Mouse (Mus musculus): ENCODE results near the gene Gm28845.

Gene Gm28845

DNA sequence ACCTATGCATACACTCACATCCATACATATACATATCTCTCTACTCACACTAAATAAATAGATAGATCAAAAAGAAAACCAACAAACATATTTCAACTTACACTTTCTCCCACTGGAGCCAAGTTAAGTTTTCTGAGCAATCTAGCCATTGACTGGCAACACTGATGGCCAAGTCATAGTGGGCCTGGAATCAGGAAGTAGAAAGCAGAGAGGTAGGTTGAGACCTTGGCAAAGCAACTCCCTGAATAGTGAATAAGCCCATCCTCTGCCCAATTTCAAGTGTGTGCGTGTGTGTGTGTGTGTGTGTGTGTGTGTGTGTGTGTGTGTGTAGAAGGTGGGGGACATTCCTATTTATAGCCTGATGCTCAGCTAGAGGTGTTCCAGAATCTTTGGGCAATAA, at the start of gene Gm28845:
Gene Gm28845, minus strand, starts transcription at position 121 of the 400 bp plus-strand sequence.
- DNase-seq, result no peak

DNA sequence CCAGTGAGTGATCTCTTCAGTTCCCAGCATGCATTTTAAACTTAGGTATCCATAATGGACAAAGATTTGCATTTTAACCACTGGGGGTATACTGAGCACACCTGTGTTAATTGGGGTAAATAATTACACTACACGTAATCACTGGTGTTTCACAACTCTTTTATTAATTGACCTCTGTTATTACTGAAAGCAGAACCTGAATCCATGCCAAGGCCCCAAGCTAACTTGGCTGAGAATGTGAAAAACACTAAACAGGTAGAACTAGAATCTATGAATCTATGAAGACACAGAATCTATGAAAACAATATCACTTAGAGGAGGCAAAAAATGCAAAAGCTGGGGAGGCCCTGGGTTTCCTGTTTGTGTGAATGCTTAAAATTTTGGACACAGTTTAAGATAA, 48.1 kb upstream of the Gm28845 start:
- no peak for DNase-seq

DNA sequence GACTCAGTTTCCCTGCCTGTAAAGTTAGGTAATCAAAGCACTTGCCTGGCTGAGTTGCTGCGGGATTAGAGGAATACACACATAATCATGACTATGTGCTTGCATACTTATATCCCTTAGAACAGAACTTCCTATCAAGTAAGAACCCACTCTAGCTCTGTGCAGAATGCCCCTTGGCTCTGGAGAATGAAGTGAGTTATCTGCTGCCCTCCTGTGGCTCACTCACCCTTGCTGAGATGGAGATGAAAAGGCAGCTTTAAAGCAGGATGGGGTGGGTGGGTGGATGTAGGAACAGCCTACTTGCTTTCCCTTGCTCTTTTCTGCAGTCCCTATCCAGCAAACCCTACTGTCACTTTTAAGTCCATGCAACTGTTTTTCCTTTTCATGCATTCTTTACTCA, 42.9 kb upstream of the Gm28845 start:
- no peak for DNase-seq

DNA sequence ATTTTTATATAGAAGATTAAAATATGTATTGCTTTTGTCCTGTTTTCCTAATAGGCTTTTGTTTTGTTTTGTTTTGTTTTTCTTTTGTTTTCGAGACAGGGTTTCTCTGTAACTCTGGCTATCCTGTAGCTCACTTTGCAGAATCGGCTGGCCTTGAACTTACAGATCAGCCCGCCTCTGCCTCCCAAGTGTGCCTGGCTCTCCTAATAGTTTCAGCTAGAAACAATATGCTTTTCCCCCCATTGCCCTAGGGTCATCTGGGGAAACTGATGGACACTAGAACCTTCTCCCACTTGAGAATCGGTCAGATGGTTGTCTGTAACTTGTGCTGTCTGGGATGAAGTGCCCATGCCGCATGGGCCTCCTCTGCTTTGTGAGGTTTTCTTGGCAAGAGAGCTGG, 36.8 kb upstream of the Gm28845 start:
- no peak for DNase-seq

DNA sequence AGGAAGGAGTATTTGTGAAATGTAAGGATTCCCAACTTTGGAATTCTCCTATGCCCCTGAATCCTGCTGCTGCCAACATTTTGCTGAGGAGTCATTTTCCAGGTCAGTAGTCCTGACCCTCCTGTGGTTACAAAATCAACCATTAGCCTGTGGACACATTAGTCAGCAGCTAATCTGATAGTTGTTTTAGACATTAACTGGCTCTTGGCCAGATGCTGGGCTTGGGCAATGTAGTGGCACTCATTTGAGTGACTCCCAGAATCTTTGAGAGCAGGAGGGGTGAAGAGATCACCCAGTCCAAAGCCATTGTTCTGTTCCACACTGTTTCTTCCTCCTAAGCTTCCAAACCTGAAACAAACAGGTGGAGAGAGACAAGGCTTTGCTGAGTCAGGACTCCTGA, 35.5 kb upstream of the Gm28845 start:
- DNase-seq, result peak; percentile 72

DNA sequence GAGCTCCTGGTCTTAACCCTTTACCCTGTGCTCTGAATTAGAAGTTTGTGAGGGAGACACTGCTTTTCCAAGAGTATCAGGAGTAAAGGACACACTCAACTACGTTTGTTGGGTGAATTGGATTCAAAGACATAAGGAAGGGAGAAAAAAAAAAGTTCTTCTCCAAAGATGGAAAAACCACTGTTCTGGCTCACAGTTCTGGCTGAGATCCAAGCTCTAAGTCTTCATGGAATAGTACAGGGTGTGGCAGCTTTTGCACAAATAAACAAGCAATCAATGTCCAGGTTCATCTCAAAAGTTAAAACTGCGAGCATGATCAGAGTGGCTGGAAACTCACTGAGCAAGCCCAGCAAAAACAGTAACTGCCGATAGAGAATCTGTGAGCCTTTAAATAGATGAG, 28.6 kb upstream of the Gm28845 start:
- no peak for DNase-seq

DNA sequence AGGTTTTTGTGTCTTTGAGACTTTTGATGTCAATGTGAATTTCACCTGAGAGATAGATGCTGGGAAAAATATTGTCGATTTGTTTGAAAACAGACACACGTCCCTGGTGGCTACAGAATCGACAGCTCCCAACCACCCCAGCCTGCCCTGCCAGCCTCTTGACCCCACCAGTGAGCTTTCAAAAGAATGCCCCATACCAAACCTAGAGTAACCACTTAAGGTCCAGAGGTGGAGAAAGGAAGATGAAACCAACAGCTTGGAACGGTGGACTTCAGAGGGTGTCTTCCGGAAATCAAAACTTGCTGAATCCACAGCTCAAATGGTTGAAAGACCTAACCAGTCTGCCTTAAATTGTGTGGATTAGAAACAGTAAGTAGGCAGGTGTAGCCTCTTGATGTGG, 28.0 kb upstream of the Gm28845 start:
- no peak for DNase-seq

DNA sequence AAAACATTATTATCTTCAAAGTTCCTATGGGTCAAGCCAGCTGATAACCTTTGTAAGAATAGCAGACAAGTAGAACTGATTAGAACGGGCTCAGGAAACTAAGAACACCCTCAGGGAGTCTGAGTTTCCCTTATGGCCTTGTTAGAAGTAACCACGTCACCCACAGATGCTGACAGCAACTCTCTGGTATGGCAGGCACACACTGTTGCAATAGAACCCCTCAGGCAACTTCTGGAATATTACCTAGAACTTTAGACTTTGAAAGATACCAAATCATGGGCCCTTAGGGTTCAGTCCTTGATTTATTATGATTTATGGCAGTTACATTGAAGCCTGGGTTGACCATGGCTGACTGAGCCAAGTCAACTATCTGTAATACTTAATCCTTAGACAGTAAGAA, 27.2 kb upstream of the Gm28845 start:
- no peak for DNase-seq

DNA sequence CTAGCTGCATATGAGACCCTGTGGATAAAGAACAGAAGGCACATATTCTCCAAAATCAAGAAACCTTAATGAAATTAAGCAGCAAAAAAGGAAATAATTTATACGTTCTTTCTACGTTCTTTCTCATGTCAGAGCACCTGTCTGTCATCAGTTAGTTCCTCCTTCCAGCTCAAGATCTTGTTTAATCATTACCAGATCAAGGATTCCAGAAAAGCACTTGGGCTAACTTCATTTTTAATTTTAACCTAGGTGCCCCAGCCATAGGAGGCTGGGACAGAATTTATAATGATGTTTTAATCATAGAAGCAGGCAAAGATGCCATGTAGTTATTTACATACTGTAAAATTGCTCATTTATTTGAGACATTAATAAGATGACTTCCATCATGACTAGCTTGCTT, 25.4 kb upstream of the Gm28845 start:
- no peak for DNase-seq

DNA sequence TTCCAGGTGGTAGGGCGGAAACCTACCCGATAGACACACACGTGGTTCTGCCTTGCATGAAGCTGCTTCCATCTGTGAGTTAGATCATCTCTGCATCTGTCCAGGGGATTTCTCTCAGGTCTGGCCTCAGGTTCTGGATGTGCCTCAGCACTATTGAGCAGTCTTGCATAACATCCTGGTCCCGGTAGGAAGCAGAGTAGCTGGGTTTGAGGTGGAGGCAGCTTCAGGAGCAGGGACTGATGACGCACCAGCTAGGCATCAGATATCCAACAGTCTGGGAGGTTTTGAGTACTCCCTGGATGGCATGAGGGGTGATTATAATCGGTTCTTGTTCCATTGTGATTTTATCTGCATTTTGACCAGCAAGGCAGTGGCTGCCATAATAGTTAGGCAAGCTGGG, 18.2 kb upstream of the Gm28845 start:
- no peak for DNase-seq

DNA sequence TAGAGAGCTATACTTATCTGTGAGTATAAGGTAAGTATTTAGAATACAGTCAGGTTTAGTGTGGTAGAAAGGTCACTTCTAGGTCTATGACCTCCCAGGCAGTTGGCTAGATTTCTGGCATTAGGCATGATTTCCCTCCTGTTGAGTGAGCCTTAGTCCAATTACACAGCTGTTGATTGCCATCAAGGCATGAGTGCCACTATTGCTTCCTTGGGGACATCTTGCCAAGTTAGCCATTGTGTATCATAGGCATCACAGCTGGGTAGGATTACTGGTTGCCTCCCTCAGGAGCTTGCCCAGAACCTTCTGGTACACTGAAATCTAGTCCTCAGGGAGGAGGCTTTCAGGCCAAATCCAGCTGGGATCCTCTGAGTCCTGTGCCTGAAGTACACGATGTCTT, 13.5 kb upstream of the Gm28845 start:
- no peak for DNase-seq

DNA sequence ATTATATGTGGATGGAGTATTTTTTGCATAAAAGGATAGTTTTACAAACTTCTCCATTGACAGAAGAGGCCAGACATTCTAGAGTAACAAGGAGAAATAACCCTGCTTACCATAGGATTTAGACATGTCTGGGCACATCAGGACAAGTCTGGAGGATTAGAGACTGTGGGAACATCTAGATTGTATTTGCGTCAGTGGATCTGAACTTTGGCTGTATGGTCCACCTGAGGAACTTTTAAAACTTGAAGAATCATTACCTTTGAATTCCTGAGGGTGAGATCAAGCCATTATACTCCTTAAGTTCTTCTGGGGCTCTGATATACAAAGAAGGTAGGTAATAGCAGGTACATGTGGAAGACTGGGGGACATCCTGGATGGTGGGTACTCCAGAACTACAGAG, 12.3 kb upstream of the Gm28845 start:
- no peak for DNase-seq

DNA sequence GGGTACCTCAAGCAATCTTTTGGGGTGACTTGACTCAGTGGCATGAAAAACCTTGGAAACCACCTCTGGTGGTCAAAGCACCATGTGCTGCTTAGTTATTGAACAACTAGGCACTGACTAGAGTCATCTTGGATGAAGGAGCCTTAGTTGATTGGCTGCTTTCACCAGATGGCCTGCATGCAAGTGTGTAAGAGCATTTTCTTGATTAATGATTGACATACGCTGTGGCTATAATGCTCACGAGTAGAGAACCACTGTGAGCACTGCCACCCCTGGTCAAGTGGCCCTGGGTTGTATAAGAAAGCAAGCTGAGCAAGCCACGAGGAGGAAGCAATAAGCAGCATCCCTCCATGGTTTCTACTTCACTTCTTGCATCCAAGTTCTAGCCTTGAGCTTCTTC, 10.9 kb upstream of the Gm28845 start:
- peak; percentile 61 for DNase-seq

DNA sequence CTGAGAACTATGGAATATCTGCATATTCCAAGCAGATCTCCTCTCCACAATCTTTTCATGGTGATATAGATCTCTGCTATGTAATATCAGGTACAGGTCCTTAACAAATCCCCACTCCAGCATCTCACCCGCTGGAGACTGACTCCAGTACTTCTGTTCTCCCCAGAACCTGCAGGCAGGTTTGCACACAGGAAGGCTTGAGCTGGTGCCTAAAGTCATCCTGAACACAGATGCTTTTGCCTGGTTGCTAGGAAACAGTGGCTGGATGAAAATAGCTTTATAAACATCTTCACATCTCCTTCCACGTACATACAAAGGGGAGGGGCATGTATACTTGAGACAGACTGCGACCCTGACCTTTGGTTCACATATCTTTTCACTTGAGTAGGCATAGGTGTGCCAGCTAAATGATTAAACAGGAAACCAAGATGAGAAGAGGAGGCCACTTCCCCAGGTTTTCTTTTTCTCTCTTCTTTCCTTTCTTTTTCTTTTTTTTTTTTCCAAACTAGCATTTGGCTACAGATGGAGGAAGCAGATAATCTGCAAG, 10.3 kb upstream of the Gm28845 start:
- no peak for DNase-seq

DNA sequence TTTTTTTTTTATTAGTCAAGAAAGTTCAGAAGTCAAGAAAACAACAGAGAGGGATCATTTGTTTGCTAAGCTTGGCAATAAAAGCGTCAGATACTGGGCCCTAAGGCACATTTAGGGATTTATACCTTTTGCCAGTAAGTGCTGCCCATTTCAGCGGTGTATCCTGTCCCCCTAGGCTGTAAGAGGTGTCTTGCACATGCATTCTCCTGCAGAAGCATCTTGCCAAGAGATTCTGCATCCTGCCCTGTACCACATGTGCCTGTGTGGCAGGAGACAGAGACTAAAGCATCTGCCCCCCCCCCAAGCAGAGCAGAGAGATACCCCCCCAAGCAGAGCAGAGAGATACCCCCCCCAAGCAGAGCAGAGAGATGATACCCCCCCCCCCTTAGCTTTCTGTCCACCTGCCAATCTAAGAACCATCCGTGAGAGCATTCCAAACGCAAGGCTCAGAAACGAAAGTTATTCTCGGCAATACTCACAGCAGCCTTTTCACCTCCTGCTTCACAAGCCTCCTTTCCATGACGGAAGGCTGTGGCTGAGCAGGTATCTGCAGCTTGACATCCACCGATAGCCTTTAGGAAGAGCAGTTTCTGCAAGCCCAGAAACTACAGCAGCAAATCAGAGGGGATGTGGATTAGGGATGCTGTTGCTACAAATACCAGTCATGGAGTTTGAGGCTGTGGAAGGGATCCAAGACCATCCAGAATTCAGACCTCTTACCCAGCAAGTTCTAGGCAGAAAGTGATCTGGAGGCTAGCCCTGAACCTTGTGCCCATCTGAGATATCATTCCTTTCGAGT, 3.4 kb upstream of the Gm28845 start, which contains the start of gene D630023F18Rik:
Gene D630023F18Rik, minus strand, starts transcription at position 641 of the 799 bp plus-strand sequence.
- DNase-seq, result no peak

DNA sequence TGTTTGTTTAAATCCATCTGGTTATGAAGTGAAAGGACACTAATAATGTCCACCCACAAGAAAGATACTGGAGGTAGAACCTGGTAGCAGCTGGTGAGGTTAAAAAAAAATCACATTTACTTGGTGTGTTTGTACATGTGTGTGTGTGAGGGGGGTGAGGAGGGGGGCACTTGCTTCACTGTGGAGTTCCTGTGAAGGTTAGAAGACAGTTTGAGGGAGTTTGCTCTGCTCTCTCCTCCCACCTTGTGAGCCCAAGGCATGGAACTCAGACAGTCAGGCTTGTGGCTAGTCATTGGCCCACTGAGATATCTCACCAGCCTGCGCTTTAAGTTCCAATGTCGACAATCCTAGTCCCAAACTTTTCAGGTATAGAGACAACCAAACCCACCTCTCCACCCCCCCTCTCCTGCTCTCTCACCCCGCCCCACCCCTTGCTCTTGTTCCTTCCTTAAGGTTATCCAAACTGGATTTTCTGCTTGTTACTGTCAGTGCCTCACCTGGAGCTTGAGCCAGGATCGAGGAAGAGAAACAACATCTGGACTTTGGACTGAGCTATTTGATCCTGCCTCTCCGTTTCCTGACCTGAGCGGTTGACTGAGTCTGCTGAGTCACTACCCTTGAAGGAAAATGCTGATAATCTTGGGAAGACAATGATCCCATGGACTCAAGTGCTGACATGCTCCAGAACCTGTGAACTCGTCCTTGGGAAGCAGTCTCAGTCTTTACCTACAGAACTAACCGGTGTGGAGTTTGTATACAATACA, 1.0 kb downstream of the Gm28845 start:
- peak; percentile 56 for DNase-seq

DNA sequence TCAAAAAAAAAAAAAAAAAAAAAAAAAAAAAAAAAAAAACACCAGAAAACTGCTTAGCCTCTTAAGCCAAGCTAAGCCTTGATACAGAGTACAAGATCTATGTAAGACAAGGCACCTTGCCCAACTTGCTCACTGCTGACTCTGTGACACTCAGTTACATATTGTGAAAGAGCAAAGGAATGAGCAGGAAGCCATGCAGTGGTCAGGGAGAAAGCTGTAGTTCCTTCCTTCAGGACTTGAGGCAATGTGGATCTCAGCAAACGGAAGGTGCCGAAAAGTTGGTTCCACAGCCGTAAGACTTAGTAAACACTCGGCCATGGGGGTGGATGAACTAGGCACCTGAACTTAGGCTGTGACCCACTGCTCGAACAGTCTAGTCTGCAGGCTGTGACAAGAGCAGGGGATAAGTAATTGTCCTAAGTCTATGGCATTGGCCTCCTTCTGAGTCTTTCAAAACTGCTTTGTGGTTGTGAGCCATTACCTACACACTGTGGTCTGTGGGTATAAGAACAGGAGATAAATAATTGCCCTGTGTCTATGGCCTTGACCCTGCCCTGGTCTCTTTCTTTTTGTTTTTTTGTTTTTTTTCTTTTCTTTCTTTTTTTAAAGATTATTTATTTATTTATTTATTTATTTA, 5.7 kb downstream of the Gm28845 start:
- DNase-seq, result no peak

DNA sequence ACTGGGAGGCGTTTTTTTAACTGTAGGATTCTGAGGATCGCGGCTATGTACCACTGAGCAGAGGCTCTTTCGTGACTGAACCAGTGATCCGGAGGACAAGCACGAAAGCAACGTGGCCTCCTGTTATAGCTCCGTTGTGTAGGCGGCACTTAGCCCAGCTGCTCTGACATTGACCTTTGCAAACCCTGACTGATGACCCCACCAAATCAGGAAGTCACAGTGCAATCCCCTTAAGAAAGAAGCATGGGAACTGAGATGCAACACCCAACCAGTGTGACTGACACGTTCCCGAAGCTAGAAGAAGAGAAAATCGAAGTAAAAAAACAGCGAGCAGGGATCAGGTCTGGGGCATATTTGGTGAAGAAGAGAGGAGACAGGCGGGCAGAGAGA, 6.6 kb downstream of the Gm28845 start:
- peak; percentile 36 for DNase-seq

DNA sequence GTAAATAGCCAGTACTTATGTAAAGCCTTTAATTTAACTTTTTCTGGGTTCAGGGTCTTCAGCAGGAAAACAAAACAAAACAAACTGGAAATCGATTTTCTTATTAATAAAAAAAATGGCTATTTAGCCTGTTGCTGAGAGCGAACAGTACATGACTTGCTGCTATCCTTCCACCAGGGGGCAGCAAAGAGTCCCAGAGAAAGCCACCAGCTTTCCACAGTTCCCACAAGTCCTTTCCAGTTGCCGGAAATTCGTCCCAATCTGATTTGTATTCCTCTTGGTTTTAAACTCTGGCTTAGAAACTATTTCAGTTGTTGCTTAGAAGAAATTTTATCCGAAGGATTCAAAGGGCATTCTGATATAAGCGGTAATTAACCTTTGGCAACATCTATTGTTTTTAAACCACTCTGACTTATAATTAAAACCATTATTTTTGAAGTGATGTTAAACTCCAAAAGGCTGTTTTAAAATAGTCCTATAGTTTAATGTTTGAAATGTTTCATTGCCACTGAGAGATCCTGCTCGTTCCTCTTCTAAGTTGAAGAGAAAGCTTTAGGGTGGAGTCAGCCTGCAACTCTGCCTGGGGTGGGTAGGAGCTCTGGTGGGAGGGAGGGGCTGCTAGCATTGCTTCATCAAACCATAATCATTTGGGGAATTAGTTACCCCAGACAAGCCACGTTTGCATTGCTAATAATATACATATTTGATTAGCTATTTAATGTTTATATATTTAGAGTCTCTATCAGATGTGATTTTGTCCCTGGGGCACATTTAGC, 7.1 kb downstream of the Gm28845 start:
- DNase-seq, result peak; percentile 72

DNA sequence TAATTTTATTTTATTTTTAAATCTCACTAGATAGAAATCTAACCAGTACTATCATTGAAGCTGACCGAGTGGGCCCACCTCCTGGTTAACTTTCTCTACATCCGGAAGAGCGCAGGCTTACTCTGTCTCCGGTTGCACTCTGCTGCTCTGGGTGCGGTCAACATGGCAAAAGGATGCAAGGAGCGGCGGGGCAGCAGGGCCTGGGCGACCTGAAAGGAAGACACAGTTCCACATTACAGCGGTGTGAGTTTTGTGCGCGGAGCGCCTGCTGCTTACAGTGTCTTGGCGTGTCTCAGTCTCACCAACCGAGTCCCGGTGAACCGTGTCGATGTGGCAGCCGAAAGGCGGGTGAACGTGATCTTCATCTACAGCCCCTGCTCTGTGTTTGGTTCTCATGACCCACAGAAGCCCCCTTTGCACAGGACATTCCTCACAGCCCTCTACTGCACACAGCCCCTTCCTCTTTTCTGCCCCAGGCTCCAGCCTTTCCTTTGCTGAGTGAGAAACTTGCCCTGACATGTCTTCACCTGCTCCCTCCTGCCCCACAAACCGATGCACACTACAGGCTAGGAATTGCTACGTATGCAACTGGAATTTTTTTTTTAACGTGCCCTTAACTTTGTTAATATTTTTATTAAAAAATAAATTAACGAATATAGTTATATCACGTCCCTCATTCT, 9.5 kb downstream of the Gm28845 start:
- no peak for DNase-seq

DNA sequence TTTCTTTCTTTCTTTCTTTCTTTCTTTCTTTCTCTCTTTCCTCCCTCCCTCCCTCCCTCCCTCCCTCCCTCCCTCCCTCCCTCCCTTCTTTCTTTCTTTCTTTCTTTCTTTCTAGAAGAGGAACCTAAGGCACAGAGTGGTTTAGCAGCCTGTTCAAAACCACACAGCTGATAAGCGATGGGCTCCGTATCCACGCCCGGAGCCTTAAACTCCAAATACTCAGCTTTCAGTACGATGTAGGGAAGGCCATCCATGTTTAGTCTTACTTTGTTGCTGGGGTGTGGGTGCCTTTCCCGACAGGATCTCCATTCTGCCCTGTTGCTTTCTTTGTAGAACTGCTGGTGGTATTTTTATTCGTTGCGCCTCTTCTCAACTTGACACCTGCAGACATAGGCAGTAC, 10.2 kb downstream of the Gm28845 start:
- no peak for DNase-seq

DNA sequence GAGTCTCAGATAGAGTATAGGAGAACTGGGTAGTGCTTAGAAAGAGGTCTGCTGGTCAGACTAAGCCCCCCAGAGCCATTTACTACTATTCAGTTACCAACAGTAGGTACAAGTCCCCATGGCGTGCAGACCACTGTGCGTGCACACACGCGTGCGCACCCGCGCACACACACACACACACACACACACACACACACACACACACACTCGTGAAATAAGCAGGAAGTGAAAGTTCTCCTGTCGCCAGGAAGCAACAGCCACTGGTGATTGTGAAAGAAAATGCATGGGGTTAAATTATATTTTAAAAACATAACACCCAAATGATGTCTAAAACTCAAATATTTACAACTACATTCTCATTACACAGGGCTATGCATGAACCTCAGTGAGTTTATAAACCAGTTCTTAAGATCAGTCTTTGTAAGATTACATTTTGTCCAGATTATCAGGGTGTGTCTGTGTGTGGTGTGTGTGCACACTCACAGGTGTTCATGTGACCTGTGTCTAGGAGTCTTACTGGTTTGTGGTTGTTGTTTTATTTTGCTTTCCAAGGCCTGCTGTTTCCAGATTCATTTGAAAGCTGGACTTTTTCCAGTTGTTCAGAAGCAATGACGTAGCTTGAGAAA, 11.6 kb downstream of the Gm28845 start:
- DNase-seq, result no peak

Measured in kidney, adult 18-20 months (tissue).